Mouse (Mus musculus): ENCODE measurements at regions not wholly inside any gene's neighbourhood (a gene's known extent, or its start where the extent isn't known, plus 50 kb on each side); places are given as distances from the start of the nearest gene placed in this dataset.
A peak's percentile ranks its signal among the peaks of the same experiment; 100 is the strongest.

DNA sequence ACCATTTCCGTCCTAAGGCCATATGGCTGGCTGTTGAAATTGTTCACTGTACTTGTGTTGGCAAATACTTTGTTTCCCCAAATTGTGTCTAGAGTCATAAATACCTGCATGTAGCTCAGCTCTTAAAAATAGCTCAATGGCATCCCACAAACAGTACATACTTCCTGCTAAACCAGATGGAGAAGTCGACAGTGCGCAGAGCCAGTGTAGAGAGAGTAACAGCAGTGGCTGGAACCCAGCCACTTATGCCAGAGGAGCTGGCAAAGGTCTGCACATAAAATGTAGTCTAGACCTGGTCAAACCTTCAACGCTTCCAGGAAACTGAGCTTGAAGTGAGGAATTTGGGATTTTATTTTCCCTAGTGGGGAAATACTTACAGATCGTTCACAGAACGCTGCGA, 128.5 kb upstream of the Kcnj16 start:
- no peaks in the 10 kb centered on the region for H3K36me3 ChIP-seq (ENCODE audit: insufficient read depth, low read length)
- H3K27ac ChIP-seq (ENCODE audit: low read length): no peak overlapping the region
- ATAC-seq: no peak
- no peaks in the 10 kb centered on the region for H3K4me1 ChIP-seq (ENCODE audit: insufficient read depth, low read depth, low read length)
- H3K27me3 ChIP-seq (replicated peaks; ENCODE audit: insufficient read depth, low read length): no peaks in the 10 kb centered on the region
- WGBS: 95% methylated on average over 7 of the region's 7 CpGs
- no peak overlapping the region for H3K4me3 ChIP-seq (ENCODE audit: low read depth, low read length)
- DNase-seq (ENCODE audit: low spot score): no peak
- no peak for TF ChIP-seq CTCF (IDR thresholded peaks at IDR 0.05)
- no peak for TF ChIP-seq EP300 (IDR thresholded peaks at IDR 0.05)
- no peak overlapping the region for H3K4me2 ChIP-seq (replicated peaks; ENCODE audit: low read depth, low read length)
- H3K9me3 ChIP-seq (ENCODE audit: low read length): no peaks in the 10 kb centered on the region
- no peak overlapping the region for H3K9ac ChIP-seq (replicated peaks; ENCODE audit: low read depth)

DNA sequence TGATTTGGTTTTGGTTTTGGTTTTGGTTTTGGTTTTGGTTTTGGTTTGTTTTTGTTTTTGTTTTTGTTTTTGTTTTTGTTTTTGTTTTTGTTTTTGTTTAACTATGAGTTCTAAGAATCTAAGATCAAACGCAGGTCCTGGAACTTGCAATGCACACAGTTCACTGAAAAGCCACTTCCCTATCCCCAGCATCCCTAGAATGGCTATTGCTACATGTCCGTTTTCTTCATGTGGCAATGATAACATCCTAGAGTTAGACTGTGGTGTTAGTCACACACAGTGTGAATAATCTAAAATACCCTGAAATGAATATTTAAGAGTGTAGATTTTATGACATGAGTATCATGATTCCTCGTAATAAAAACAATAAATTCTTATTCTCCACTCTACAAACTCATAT, 99.5 kb upstream of the Kcnj16 start:
- ATAC-seq: no peak
- no peak for DNase-seq (ENCODE audit: low spot score)

GRCm38 (mm10) chr11:110870133-110870532, 97.7 kb upstream of the Kcnj16 start:
- Histone ChIP-seq H3K9me3 (ENCODE audit: low read length) (no peaks in the 10 kb centered on the region), H3K4me1 (ENCODE audit: insufficient read depth, low read depth, low read length) (no peaks in the 10 kb centered on the region), H3K4me2 (replicated peaks; ENCODE audit: low read depth, low read length) (no peak overlapping the region), H3K36me3 (ENCODE audit: insufficient read depth, low read length) (no peaks in the 10 kb centered on the region), H3K9ac (replicated peaks; ENCODE audit: low read depth) (no peak overlapping the region), H3K4me3 (ENCODE audit: low read depth, low read length) (no peak overlapping the region), H3K27me3 (replicated peaks; ENCODE audit: insufficient read depth, low read length) (no peaks in the 10 kb centered on the region), H3K27ac (ENCODE audit: low read length) (no peak overlapping the region)
- ATAC-seq (no peak), DNase-seq (ENCODE audit: low spot score) (no peak)
- WGBS: 90% methylated on average over 2 of the region's 2 CpGs
- TF ChIP-seq EP300 (IDR thresholded peaks at IDR 0.05) (no peak), CTCF (IDR thresholded peaks at IDR 0.05) (no peak)

More for the DNA sequence above, 99.5 kb upstream of the Kcnj16 start:
- H3K4me2 ChIP-seq (replicated peaks; ENCODE audit: low read depth, low read length): no peak overlapping the region
- no peaks in the 10 kb centered on the region for H3K4me1 ChIP-seq (ENCODE audit: insufficient read depth, low read depth, low read length)
- H3K27me3 ChIP-seq (replicated peaks; ENCODE audit: insufficient read depth, low read length): no peaks in the 10 kb centered on the region
- no peak overlapping the region for H3K4me3 ChIP-seq (ENCODE audit: low read depth, low read length)
- WGBS: 76% methylated on average over 3 of the region's 3 CpGs
- H3K9me3 ChIP-seq (ENCODE audit: low read length): no peaks in the 10 kb centered on the region
- H3K27ac ChIP-seq (ENCODE audit: low read length): no peak overlapping the region
- TF ChIP-seq CTCF (IDR thresholded peaks at IDR 0.05) (no peak), EP300 (IDR thresholded peaks at IDR 0.05) (no peak)
- no peaks in the 10 kb centered on the region for H3K36me3 ChIP-seq (ENCODE audit: insufficient read depth, low read length)
- no peak overlapping the region for H3K9ac ChIP-seq (replicated peaks; ENCODE audit: low read depth)

- 47% methylated on average over 7 of the region's 7 CpGs for WGBS
- Histone ChIP-seq H3K36me3 (ENCODE audit: insufficient read depth, low read length) (no peaks in the 10 kb centered on the region), H3K27me3 (replicated peaks; ENCODE audit: insufficient read depth, low read length) (no peaks in the 10 kb centered on the region), H3K27ac (ENCODE audit: low read length) (no peak overlapping the region), H3K4me2 (replicated peaks; ENCODE audit: low read depth, low read length) (no peak overlapping the region), H3K4me1 (ENCODE audit: insufficient read depth, low read depth, low read length) (no peaks in the 10 kb centered on the region), H3K9me3 (ENCODE audit: low read length) (no peaks in the 10 kb centered on the region), H3K9ac (replicated peaks; ENCODE audit: low read depth) (no peak overlapping the region), H3K4me3 (ENCODE audit: low read depth, low read length) (no peak overlapping the region)
- DNase-seq (ENCODE audit: low spot score) (peak; percentile 5), ATAC-seq (peak; percentile 44; the same call in 1 of the 2 replicates)
- TF ChIP-seq CTCF (IDR thresholded peaks at IDR 0.05): no peak
- peak; percentile 49; the same call in 1 of the 2 replicates for TF ChIP-seq EP300 (IDR thresholded peaks at IDR 0.05)
Observed at GRCm38 (mm10) chr11:110874626-110875025, 93.2 kb upstream of the Kcnj16 start.

GRCm38 (mm10) chr11:110880971-110881370, 86.9 kb upstream of the Kcnj16 start:
- Histone ChIP-seq H3K9ac (replicated peaks; ENCODE audit: low read depth) (no peak overlapping the region), H3K27me3 (replicated peaks; ENCODE audit: insufficient read depth, low read length) (no peaks in the 10 kb centered on the region), H3K4me3 (ENCODE audit: low read depth, low read length) (no peak overlapping the region), H3K4me1 (ENCODE audit: insufficient read depth, low read depth, low read length) (no peaks in the 10 kb centered on the region), H3K27ac (ENCODE audit: low read length) (no peak overlapping the region), H3K9me3 (ENCODE audit: low read length) (no peaks in the 10 kb centered on the region), H3K36me3 (ENCODE audit: insufficient read depth, low read length) (no peaks in the 10 kb centered on the region), H3K4me2 (replicated peaks; ENCODE audit: low read depth, low read length) (no peak overlapping the region)
- no peak for TF ChIP-seq CTCF (IDR thresholded peaks at IDR 0.05)
- TF ChIP-seq EP300 (IDR thresholded peaks at IDR 0.05): no peak
- DNase-seq (ENCODE audit: low spot score): no peak
- ATAC-seq: no peak
- WGBS: 79% methylated on average over 9 of the region's 9 CpGs

DNA sequence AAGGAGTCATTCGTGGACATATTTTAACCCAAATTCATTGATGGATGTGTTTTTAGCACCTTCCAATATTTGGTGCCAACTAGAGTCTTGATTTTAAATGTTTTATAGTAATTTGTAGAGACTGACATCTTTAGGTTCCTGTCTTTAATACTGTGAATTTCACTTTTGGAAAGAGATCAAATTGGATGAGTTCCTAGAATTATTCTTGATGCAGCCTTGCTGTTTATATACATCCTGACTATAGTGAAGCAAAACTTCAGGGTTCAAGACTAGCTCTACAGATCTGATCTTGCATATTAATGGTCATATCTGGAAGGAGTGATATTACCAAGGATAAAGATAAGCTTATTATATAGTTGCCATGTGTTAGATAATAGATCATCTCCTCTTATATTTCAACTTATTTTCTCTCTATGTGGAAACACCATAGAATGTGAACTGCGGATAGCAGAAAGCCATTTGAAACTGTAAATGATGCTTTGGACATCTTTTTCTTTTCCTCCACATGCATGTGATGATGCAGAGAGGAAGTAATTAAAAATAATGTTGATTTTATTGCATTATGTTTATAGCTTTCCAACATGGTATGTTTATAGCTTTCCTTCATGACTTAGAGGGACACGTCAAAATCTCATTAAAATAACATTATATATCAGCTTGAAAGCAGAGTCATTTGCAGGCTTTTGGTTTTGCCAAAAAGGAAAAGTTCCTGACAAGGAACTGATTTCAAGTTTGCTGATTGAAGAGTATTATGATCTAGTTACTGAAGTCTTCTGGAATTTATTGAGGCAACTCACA, 78.3 kb upstream of the Kcnj16 start:
- TF ChIP-seq EP300 (IDR thresholded peaks at IDR 0.05) (no peak), CTCF (IDR thresholded peaks at IDR 0.05) (no peak)

More for the DNA sequence above, 78.3 kb upstream of the Kcnj16 start:
- no peak for ATAC-seq
- WGBS: 57% methylated on average over 3 of the region's 3 CpGs
- Histone ChIP-seq H3K4me2 (replicated peaks; ENCODE audit: low read depth, low read length) (no peak overlapping the region), H3K27me3 (replicated peaks; ENCODE audit: insufficient read depth, low read length) (no peaks in the 10 kb centered on the region), H3K4me1 (ENCODE audit: insufficient read depth, low read depth, low read length) (no peaks in the 10 kb centered on the region), H3K4me3 (ENCODE audit: low read depth, low read length) (no peak overlapping the region), H3K27ac (ENCODE audit: low read length) (no peak overlapping the region), H3K9me3 (ENCODE audit: low read length) (no peaks in the 10 kb centered on the region), H3K9ac (replicated peaks; ENCODE audit: low read depth) (no peak overlapping the region), H3K36me3 (ENCODE audit: insufficient read depth, low read length) (no peaks in the 10 kb centered on the region)
- DNase-seq (ENCODE audit: low spot score): no peak

Measured in lung, postnatal 0 days (tissue).